Mouse (Mus musculus) right cerebral cortex, adult 2 months (tissue): Measurements from ENCODE around the gene Shbg.

Experiments
- DNase-seq, 2 experiments: peaks; one replicate each; pipeline ENCODE4 v3.0.0; 2021 to 2022; ENCODE audit warnings: low spot score in 2 of 2

The Shbg gene

GRCm38 (mm10) chr11:69617805-69618204 is at the start of gene Shbg:
Gene Shbg (minus strand): TSS chr11:69617905.
- no peak for DNase-seq

GRCm38 (mm10) chr11:69666665-69667005 is 48.9 kb upstream of the Shbg start:
- no peak for DNase-seq

- peak; percentile 80 to 85 for DNase-seq
Observed at GRCm38 (mm10) chr11:69665961-69666664, 48.4 kb upstream of the Shbg start, which contains the start of gene Cd68. Gene Cd68 (minus strand): TSS chr11:69666153.

DNA sequence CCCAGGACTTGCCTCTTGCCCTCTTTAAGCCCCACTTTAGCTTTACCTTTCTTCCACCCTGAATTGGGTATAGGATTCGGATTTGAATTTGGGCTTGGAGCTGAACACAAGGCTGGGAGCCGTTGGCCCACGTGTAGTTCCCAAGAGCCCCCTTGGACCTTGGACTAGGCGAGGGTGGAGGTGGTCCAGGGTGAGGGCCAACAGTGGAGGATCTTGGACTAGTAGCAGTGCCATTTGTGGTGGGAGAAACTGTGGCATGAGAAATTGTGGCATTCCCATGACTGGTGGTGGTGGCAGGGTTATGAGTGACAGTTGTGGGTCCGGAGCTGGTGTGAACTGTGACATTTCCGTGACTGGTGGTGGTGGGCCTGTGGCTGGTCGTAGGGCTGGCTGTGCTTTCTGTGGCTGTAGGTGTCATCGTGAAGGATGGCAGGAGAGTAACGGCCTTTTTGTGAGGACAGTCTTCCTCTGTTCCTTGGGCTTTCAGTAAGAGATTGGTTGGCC is 47.8 kb upstream of the Shbg start:
- DNase-seq, result no peak

GRCm38 (mm10) chr11:69664841-69665240 is 47.1 kb upstream of the Shbg start:
- DNase-seq, result no peak

DNA sequence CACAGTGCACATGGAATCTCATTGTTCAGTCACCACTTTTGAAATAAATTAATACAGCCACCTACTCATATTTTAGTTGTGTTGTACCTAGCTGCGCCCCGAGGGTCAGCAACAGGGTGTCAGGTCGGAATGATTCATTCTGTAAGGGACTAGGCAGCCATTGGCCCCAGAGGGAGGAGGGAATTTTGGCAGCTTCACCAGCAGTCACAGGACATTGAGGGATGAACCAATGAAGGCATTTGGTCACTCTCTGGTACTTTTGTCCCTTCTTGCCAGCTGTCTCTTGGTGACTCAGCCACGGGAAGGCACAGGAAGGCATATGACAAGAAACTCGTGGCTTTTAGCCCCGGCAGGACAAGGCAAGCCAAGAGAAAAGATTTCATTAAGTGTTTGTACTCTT is 46.1 kb upstream of the Shbg start:
- DNase-seq, result no peak

GRCm38 (mm10) chr11:69662967-69663671 is 45.4 kb upstream of the Shbg start:
- DNase-seq, result no peak

DNA sequence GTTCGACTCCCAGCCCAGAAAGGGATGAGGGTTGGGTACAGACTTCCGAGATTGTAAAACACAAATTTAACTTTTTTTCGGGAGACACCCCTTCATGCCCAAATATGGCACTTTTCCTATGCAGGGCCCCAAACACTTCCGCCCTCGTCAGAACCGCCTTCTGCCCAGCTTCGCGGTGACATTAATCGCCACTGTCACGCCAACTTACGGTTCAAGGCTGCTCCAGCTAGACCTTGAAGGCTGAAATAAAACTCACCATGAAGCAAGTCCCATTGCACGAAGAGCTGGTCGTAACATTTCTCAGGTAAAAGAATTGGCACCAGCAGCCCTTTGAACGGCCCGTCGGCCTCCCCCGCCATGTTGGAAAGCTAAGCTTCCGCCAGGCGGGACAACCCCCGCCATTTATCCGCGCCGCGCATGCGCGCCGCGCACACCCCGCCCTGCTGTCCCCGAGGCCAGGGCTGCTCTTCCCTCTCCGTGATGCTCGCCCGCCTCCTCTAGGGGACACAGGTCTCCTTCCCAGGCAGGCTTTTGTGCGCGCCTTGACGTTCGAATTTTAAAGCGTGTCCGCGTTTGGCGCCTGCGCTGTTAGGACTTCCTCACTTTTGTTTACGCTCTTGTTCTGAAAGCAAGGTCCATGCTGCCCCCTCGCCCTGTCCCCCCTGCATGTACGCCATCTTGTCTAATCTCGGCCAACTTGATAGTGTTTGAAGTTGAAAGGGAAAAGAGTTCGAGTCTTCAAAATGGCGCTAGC is 44.7 kb upstream of the Shbg start, which contains the start of gene Mpdu1:
TSS of gene Mpdu1 (minus strand) at position 430 of the 754 bp plus-strand sequence.
- peak; percentile 92 to 93 for DNase-seq

DNA sequence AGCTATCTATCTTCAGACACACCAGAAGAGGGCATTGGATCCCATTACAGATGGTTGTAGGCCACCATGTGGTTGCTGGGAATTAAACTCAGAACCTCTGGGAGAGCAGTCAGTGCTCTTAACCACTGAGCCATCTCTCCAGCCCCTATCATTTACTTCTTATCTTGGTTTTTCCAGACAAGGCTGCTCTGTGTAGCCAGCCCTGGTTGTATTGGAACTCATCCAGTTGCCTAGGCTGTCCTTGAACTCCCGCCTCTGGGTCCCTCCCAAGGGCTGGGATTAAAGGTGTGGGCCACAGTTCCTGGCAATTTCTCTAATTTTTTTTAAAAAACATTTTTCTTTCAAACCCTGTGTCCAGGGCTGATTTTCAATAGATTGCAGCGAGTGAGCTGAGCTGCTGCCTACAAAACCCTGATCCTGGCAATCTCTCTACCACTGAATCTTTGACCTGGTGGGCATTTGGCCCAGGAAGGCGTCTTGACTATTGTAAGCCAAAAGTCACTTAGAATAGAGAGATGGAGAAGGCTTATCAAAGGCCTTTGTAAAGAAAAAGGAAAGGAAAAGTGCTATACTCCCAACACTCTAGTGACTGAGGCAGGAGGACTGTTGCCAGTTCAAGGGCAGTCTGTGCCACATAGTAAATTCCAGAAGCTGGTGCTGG is 43.6 kb upstream of the Shbg start:
- DNase-seq, result no peak

- no peak for DNase-seq
Observed at GRCm38 (mm10) chr11:69657462-69657881, 39.8 kb upstream of the Shbg start.

DNA sequence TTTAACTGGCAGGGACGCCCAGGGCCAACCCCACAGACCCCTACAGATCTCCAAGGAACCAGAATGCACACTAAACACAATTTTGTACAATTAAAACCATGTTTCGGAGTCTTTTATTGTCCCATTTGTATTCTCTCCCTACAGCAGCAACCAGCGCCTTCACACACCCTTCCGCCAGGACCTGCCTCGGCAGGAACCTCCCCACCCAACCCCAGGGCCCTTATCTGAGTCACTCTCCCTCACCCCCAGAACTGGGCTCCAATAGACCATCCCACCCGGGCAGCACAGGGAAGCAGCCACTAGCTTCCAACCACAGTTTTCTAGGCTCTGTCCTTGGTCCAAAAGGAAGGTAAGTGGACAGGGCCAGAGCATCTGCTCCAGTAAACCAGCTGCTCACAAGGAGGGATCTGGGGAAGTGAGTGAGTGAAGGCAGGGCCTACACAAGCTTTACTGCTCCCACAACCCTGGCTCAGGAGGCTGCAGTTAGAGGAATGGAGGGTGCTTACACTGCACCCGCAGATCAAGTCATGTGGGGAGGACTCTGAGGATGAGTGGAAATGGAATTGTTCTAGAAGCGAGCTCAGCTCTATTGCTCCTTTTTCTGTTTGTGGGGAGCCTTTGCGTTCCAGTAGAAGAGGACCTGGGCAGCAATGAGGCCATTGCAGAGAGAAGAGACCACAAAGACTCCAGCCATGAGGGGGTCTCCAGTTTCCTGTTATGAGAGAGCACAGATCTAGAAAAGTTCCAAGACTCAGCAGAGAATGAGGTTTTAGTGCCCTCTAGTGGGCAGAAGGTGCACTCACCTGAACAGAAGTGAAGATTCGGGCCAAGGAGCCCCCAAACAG is 39.1 kb upstream of the Shbg start:
- DNase-seq, result peak in 1 of 2 experiments; percentile 68

GRCm38 (mm10) chr11:69656065-69656455 is 38.4 kb upstream of the Shbg start:
- no peak for DNase-seq

DNA sequence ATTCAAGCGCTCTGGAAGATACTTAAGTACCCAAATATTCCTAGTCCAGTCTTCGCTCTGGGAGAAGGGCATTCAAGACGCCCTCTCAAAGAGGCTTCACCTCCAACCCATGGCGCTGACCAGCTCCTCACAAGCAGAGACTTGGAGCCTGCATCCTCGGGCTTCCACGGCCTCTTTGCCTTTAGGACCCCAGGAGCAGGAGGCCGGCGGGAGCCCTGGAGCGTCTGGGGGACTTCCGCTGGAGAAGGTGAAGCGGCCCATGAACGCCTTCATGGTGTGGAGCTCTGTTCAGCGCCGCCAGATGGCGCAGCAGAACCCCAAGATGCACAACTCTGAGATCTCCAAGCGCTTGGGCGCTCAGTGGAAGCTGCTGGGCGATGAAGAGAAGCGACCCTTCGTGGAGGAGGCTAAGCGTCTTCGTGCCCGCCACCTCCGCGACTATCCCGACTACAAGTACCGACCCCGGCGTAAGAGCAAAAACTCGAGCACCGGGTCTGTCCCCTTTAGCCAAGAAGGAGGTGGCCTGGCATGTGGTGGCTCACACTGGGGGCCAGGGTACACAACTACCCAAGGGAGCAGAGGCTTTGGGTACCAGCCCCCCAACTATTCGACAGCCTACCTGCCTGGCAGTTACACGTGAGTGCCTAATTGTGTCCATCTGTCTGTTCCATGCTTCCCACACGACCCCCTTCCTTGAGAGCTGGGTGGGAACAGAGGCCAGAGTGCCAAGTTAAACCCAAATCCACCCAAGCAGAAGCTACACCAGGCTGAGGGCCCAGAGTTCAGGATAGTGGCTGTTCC is 37.8 kb upstream of the Shbg start, which contains the start of gene Sox15:
TSS of gene Sox15 (plus strand) at position 51 of the 801 bp plus-strand sequence.
- peak; percentile 70 to 85 for DNase-seq

- DNase-seq, result no peak
Observed at GRCm38 (mm10) chr11:69654760-69655159, 37.1 kb upstream of the Shbg start.

GRCm38 (mm10) chr11:69653399-69653798 is 35.7 kb upstream of the Shbg start:
- no peak for DNase-seq

- DNase-seq, result no peak
Observed at GRCm38 (mm10) chr11:69645860-69646259, 28.2 kb upstream of the Shbg start.

GRCm38 (mm10) chr11:69635471-69635870 is 17.8 kb upstream of the Shbg start:
- no peak for DNase-seq

DNA sequence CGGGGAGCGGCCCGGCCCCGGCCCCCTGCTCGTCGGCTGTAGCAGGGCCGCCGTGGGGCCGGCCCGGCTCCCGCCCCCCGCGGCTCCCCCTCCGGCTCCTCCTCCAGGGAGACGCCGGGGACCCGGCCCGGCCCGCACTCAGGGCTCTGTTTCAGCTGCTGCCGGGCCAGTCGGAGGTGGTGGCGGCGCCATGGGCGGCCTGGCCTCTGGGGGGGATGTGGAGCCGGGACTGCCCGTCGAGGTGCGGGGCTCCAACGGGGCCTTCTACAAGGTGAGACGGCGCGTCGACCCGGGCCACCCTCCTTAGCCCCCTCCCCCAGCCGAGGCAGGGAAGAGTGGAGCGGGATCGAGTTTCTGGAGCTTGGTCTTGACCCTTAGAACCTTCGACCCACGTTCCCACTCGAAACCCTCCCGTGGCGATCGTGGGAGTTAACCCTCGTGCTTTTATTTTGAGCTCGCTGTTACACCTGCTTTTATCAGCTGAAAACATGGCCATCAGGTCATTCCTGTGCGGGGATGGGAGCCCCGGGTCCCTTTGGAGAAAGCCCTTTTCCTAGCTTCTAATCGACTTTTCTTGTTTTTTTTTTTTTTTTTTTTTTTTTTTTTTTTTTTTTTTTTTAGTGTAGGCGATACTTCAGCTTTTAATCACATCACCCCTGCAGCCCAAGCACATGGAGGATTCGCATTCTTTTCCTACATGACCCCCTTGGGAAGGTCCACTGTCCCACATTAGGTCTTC is 15.6 kb upstream of the Shbg start:
- DNase-seq, result no peak
